Mouse (Mus musculus): ENCODE measurements around the gene Carmil1.

- TF ChIP-seq CTCF (IDR thresholded peaks at IDR 0.05; ENCODE audit: insufficient read depth, low read depth, low read length), result no peak
- TF ChIP-seq POLR2A (IDR thresholded peaks at IDR 0.05; ENCODE audit: insufficient read depth, low read depth, low read length), result no peak
These were observed 126.1 kb downstream of the Carmil1 start for GRCm38 (mm10) chr13:24154281-24155061.

All from olfactory bulb, adult 2 months (tissue).